Mouse (Mus musculus) intestine, postnatal 0 days (tissue): ENCODE measurements around the gene Fibin. TPM values are rescaled to one million over a fixed set of nuclear protein-coding genes. Genes with fewer than 3 reads are reported as not detected.

Experiments used
- ATAC-seq: fragments of 200-750 bp; cut with Nextera tagmentation; 2 replicates; pipeline ENCODE4 v1.8.0; 2017; ENCODE audit warnings: mild to moderate bottlenecking, moderate TSS enrichment, moderate library complexity
- H3K27ac ChIP-seq: fragments of 300-500 bp; sonication (generic); 2 replicates; pipeline ENCODE4 v1.5.1; 2014; ENCODE audit warnings: mild to moderate bottlenecking, low read depth, low read length, moderate library complexity
- H3K27me3 ChIP-seq: fragments of 300-500 bp; sonication (generic); replicated peaks from 2 replicates; pipeline ENCODE4 v1.6.1; 2014; ENCODE audit warnings: low read length, mixed read lengths; ENCODE audit not compliant: control insufficient read depth, insufficient read depth
- H3K36me3 ChIP-seq: fragments of 300-500 bp; sonication (generic); 2 replicates; pipeline ENCODE4 v1.6.1; 2014; ENCODE audit warnings: mild to moderate bottlenecking, moderate library complexity; ENCODE audit not compliant: control insufficient read depth, insufficient read depth
- H3K4me1 ChIP-seq: fragments of 300-500 bp; sonication (generic); replicated peaks from 2 replicates; pipeline ENCODE4 v1.6.1; 2014; ENCODE audit warnings: antibody characterized with exemption, low read length, mixed read lengths; ENCODE audit not compliant: control insufficient read depth, insufficient read depth
- H3K4me2 ChIP-seq: fragments of 300-500 bp; sonication (generic); replicated peaks from 2 replicates; pipeline ENCODE4 v1.6.1; 2014; ENCODE audit warnings: low read depth, mild to moderate bottlenecking, moderate library complexity
- H3K4me3 ChIP-seq: fragments of 300-500 bp; sonication (generic); 2 replicates; pipeline ENCODE4 v1.5.1; 2014; ENCODE audit warnings: low read depth, low read length
- H3K9ac ChIP-seq: fragments of 300-500 bp; sonication (generic); 2 replicates; pipeline ENCODE4 v1.6.1; 2014; ENCODE audit warnings: mild to moderate bottlenecking, low read depth, low read length
- H3K9me3 ChIP-seq: fragments of 300-500 bp; sonication (generic); 2 replicates; pipeline ENCODE4 v1.6.1; 2016; ENCODE audit warnings: mixed run types; ENCODE audit not compliant: control insufficient read depth
- CTCF ChIP-seq: sonication (generic); IDR thresholded peaks from 2 replicates; pipeline ENCODE4 v1.5.1; 2016; ENCODE audit warnings: low read depth, mild to moderate bottlenecking, control low read depth, antibody characterized with exemption, moderate library complexity
- WGBS: fragments of 180-500 bp; shearing (Covaris S2); extraction: QIAGEN DNeasy Blood & Tissue Kit; methylation state at CpG from one replicate; pipeline ENCODE4 v1.1.7; 2014; 5-methylcytosine and 5-hydroxymethylcytosine counted together
- polyA plus RNA-seq: library from polyadenylated mRNA; unstranded; fragments of >200 nt; fragmentation: Nextera tagmentation; extraction: Ambion mirVana; gene quantifications from 2 replicates; pipeline ENCODE4 v1.2.1, GENCODE M21; 2015

Fibin gene
- polyA plus RNA-seq, 1 experiment from 2014 or later, result 22.6 TPM

GRCm38 (mm10) chr2:110376660-110377059, 13.7 kb upstream of the Fibin start:
- Histone ChIP-seq H3K9ac (no peak overlapping the region), H3K4me3 (no peak overlapping the region), H3K4me2 (no peak overlapping the region), H3K27me3 (no peaks in the 10 kb centered on the region), H3K36me3 (no peaks in the 10 kb centered on the region), H3K9me3 (no peaks in the 10 kb centered on the region), H3K4me1 (0 out of 2 replicates have a peak, but pooled peaks cover 4% of the 10 kb centered on the region), H3K27ac (no peak overlapping the region)
- no peak for ATAC-seq
- no peak for TF ChIP-seq CTCF
- 83% methylated on average over 1 of the region's 1 CpGs for WGBS

- Histone ChIP-seq H3K27ac (no peak overlapping the region), H3K9ac (no peak overlapping the region), H3K36me3 (no peaks in the 10 kb centered on the region), H3K9me3 (no peaks in the 10 kb centered on the region), H3K4me3 (no peak overlapping the region), H3K4me1 (0 out of 2 replicates have a peak, but pooled peaks cover 4% of the 10 kb centered on the region), H3K27me3 (no peaks in the 10 kb centered on the region), H3K4me2 (no peak overlapping the region)
- no peak for ATAC-seq
- WGBS, result 74% methylated on average over 1 of the region's 1 CpGs
- TF ChIP-seq CTCF, result no peak
Observed at GRCm38 (mm10) chr2:110375475-110375874, 12.5 kb upstream of the Fibin start.

- Histone ChIP-seq H3K9me3 (no peaks in the 10 kb centered on the region), H3K4me2 (no peak overlapping the region), H3K4me3 (no peak overlapping the region), H3K27me3 (no peaks in the 10 kb centered on the region), H3K9ac (no peak overlapping the region), H3K27ac (no peak overlapping the region), H3K4me1 (0 out of 2 replicates have a peak, but pooled peaks cover 4% of the 10 kb centered on the region), H3K36me3 (no peaks in the 10 kb centered on the region)
- TF ChIP-seq CTCF, result no peak
- no peak for ATAC-seq
- WGBS, result 59% methylated on average over 2 of the region's 2 CpGs
Observed at GRCm38 (mm10) chr2:110373186-110373585, 10.2 kb upstream of the Fibin start.

GRCm38 (mm10) chr2:110367382-110367887, 4.5 kb upstream of the Fibin start:
- TF ChIP-seq CTCF, result no peak
- 62% methylated on average over 1 of the region's 1 CpGs for WGBS
- Histone ChIP-seq H3K27me3 (no peaks in the 10 kb centered on the region), H3K4me1 (no peaks in the 10 kb centered on the region), H3K36me3 (no peaks in the 10 kb centered on the region), H3K9me3 (no peaks in the 10 kb centered on the region), H3K27ac (no peak overlapping the region), H3K4me2 (no peak overlapping the region), H3K4me3 (no peak overlapping the region), H3K9ac (no peak overlapping the region)
- ATAC-seq, result peak; percentile 74

- ATAC-seq, result no peak
- Histone ChIP-seq H3K4me1 (no peaks in the 10 kb centered on the region), H3K27ac (no peak overlapping the region), H3K4me2 (no peak overlapping the region), H3K9me3 (no peaks in the 10 kb centered on the region), H3K27me3 (0 out of 2 replicates have a peak, but pooled peaks cover 2% of the 10 kb centered on the region), H3K36me3 (no peaks in the 10 kb centered on the region), H3K4me3 (no peak overlapping the region), H3K9ac (no peak overlapping the region)
- no peak for TF ChIP-seq CTCF
Observed at GRCm38 (mm10) chr2:110365401-110365800, 2.4 kb upstream of the Fibin start.

- H3K27ac ChIP-seq, result no peak overlapping the region
- 0 out of 2 replicates have a peak, but pooled peaks cover 2% of the 10 kb centered on the region for H3K27me3 ChIP-seq
- H3K4me3 ChIP-seq, result no peak overlapping the region
- no peak overlapping the region for H3K4me2 ChIP-seq
- H3K9ac ChIP-seq, result no peak overlapping the region
- H3K36me3 ChIP-seq, result no peaks in the 10 kb centered on the region
- TF ChIP-seq CTCF, result no peak
- WGBS, result 61% methylated on average over 3 of the region's 3 CpGs
- no peaks in the 10 kb centered on the region for H3K9me3 ChIP-seq
- no peak for ATAC-seq
- no peaks in the 10 kb centered on the region for H3K4me1 ChIP-seq
Observed at GRCm38 (mm10) chr2:110363855-110364254, 872 bp upstream of the Fibin start.
